Mouse (Mus musculus): ENCODE results near the gene Dlgap4. TPM values are rescaled to one million over a fixed set of nuclear protein-coding genes. Genes with fewer than 3 reads are reported as not detected.

Gene Dlgap4
- polyA plus RNA-seq, 1 experiment: 98.2 TPM

DNA sequence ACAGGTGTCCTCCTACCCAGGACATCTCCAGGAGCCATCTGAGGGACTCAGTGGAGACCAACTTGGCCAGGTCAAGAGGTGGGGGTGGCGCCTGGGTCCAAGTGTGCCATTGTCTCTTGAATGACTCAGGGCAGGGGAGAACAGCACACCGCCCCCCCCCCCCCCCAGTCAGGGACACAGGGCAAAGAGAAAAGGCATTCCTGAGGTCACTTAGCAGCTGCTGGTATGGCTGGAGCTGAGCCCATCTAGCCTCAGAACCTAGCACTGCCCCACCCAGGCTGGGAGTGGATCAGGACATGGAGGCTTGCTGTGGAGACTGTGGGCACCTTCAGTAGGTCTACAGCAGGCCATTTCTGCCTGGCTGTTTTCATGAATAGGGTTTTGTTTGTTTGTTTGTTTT is 9.7 kb downstream of the Dlgap4 start:
- Histone ChIP-seq H3K36me3 (ENCODE audit: control insufficient read depth, insufficient read depth, low read length) (no peaks in the 10 kb centered on the region), H3K4me1 (replicated peaks; ENCODE audit: control insufficient read depth, insufficient read depth, low read length) (no peaks in the 10 kb centered on the region), H3K27me3 (ENCODE audit: control insufficient read depth, insufficient read depth, low read length) (no peaks in the 10 kb centered on the region), H3K4me3 (ENCODE audit: control insufficient read depth, insufficient read depth, low read length) (no peak overlapping the region), H3K27ac (ENCODE audit: control insufficient read depth, insufficient read depth, low read length) (no peak overlapping the region)
- no peak for DNase-seq
- TF ChIP-seq CTCF (IDR thresholded peaks at IDR 0.05; ENCODE audit: borderline replicate concordance, control insufficient read depth, extremely low read depth, insufficient read depth, low read length, poor library complexity) (no peak), POLR2A (IDR thresholded peaks at IDR 0.05; ENCODE audit: control insufficient read depth, extremely low read depth, insufficient read depth, low read length, poor library complexity) (no peak)
- WGBS: 83% methylated on average over 2 of the region's 2 CpGs

GRCm38 (mm10) chr2:156625307-156625706 is 11.8 kb downstream of the Dlgap4 start:
- no peak for DNase-seq
- H3K4me1 ChIP-seq (replicated peaks; ENCODE audit: control insufficient read depth, insufficient read depth, low read length): no peaks in the 10 kb centered on the region
- TF ChIP-seq POLR2A (IDR thresholded peaks at IDR 0.05; ENCODE audit: control insufficient read depth, extremely low read depth, insufficient read depth, low read length, poor library complexity) (no peak), CTCF (IDR thresholded peaks at IDR 0.05; ENCODE audit: borderline replicate concordance, control insufficient read depth, extremely low read depth, insufficient read depth, low read length, poor library complexity) (no peak)
- no peaks in the 10 kb centered on the region for H3K27me3 ChIP-seq (ENCODE audit: control insufficient read depth, insufficient read depth, low read length)
- H3K27ac ChIP-seq (ENCODE audit: control insufficient read depth, insufficient read depth, low read length): no peak overlapping the region
- no peaks in the 10 kb centered on the region for H3K36me3 ChIP-seq (ENCODE audit: control insufficient read depth, insufficient read depth, low read length)
- H3K4me3 ChIP-seq (ENCODE audit: control insufficient read depth, insufficient read depth, low read length): no peak overlapping the region
- WGBS: 92% methylated on average over 18 of the region's 18 CpGs

DNA sequence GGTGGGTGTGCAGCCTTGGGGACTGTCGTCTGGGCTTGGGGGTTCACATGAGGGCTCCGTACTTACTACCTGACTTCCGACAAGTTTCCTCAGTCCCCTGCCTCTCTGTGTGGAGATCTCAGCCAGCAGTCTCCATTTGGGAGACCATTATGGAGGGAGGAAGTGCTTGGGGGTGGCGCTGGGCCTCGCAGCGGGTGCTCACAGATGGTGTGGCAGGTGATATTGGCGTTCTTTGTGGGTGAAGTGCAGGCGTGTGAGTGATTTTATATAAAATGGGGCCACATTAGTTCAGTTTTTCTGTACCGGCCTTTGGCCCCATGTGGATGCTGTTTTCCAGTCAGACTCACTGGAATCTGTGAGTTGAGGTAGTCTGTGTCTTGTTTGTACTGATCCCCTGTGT is 12.6 kb downstream of the Dlgap4 start:
- Histone ChIP-seq H3K36me3 (ENCODE audit: control insufficient read depth, insufficient read depth, low read length) (no peaks in the 10 kb centered on the region), H3K4me1 (replicated peaks; ENCODE audit: control insufficient read depth, insufficient read depth, low read length) (no peaks in the 10 kb centered on the region), H3K27ac (ENCODE audit: control insufficient read depth, insufficient read depth, low read length) (no peak overlapping the region), H3K4me3 (ENCODE audit: control insufficient read depth, insufficient read depth, low read length) (no peak overlapping the region), H3K27me3 (ENCODE audit: control insufficient read depth, insufficient read depth, low read length) (no peaks in the 10 kb centered on the region)
- 81% methylated on average over 9 of the region's 9 CpGs for WGBS
- no peak for DNase-seq
- TF ChIP-seq POLR2A (IDR thresholded peaks at IDR 0.05; ENCODE audit: control insufficient read depth, extremely low read depth, insufficient read depth, low read length, poor library complexity) (no peak), CTCF (IDR thresholded peaks at IDR 0.05; ENCODE audit: borderline replicate concordance, control insufficient read depth, extremely low read depth, insufficient read depth, low read length, poor library complexity) (no peak)

GRCm38 (mm10) chr2:156626544-156626943 is 13.0 kb downstream of the Dlgap4 start:
- no peaks in the 10 kb centered on the region for H3K27me3 ChIP-seq (ENCODE audit: control insufficient read depth, insufficient read depth, low read length)
- H3K36me3 ChIP-seq (ENCODE audit: control insufficient read depth, insufficient read depth, low read length): no peaks in the 10 kb centered on the region
- no peak overlapping the region for H3K4me3 ChIP-seq (ENCODE audit: control insufficient read depth, insufficient read depth, low read length)
- no peak overlapping the region for H3K27ac ChIP-seq (ENCODE audit: control insufficient read depth, insufficient read depth, low read length)
- no peaks in the 10 kb centered on the region for H3K4me1 ChIP-seq (replicated peaks; ENCODE audit: control insufficient read depth, insufficient read depth, low read length)
- no peak for DNase-seq
- TF ChIP-seq POLR2A (IDR thresholded peaks at IDR 0.05; ENCODE audit: control insufficient read depth, extremely low read depth, insufficient read depth, low read length, poor library complexity) (no peak), CTCF (IDR thresholded peaks at IDR 0.05; ENCODE audit: borderline replicate concordance, control insufficient read depth, extremely low read depth, insufficient read depth, low read length, poor library complexity) (no peak)
- WGBS: 89% methylated on average over 8 of the region's 8 CpGs

DNA sequence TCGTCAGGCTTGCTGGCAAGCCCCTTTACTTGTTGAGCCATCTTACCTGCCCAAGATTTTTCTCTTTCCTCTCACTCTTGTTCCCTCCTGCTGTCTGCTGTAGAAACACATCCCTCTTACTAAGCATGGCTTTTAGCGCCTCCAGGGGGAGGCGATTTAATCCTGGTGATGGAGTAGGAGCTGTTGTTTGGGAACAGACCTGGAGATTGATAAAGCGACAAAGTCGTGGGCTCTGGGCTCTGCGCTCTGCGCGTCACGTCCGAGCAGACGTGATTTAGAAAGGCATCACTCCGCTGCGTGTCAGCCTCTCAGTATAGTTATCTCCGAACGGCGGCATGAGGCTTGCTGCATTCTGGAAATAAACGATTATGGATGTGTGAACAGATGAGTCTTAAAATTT is 14.4 kb downstream of the Dlgap4 start:
- H3K36me3 ChIP-seq (ENCODE audit: control insufficient read depth, insufficient read depth, low read length): no peaks in the 10 kb centered on the region
- no peak for TF ChIP-seq CTCF (IDR thresholded peaks at IDR 0.05; ENCODE audit: borderline replicate concordance, control insufficient read depth, extremely low read depth, insufficient read depth, low read length, poor library complexity)
- no peak for TF ChIP-seq POLR2A (IDR thresholded peaks at IDR 0.05; ENCODE audit: control insufficient read depth, extremely low read depth, insufficient read depth, low read length, poor library complexity)
- H3K4me3 ChIP-seq (ENCODE audit: control insufficient read depth, insufficient read depth, low read length): no peak overlapping the region
- no peaks in the 10 kb centered on the region for H3K4me1 ChIP-seq (replicated peaks; ENCODE audit: control insufficient read depth, insufficient read depth, low read length)
- DNase-seq: no peak
- no peak overlapping the region for H3K27ac ChIP-seq (ENCODE audit: control insufficient read depth, insufficient read depth, low read length)
- 84% methylated on average over 17 of the region's 17 CpGs for WGBS
- H3K27me3 ChIP-seq (ENCODE audit: control insufficient read depth, insufficient read depth, low read length): no peaks in the 10 kb centered on the region

DNA sequence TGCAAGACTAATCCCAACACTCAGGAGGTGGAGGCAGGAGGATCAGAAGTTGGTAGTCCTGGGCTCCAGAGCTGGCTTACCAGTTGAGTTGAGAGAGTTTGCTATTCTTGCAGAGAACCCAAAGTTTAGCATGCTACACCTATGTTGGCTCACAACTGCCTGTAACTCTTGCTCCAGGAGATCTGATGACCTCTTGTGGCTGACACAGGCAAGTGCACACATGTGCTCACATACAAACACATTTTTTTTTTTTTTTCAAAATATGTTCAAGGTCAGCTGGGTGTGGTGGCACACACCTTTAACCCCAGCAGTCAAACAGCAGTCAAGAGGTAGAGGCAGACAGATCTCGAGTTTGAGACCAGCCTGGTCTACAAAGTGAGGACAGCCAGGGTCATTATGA is 16.8 kb downstream of the Dlgap4 start:
- Histone ChIP-seq H3K27ac (ENCODE audit: control insufficient read depth, insufficient read depth, low read length) (no peak overlapping the region), H3K4me1 (replicated peaks; ENCODE audit: control insufficient read depth, insufficient read depth, low read length) (no peaks in the 10 kb centered on the region), H3K27me3 (ENCODE audit: control insufficient read depth, insufficient read depth, low read length) (no peaks in the 10 kb centered on the region), H3K36me3 (ENCODE audit: control insufficient read depth, insufficient read depth, low read length) (no peaks in the 10 kb centered on the region), H3K4me3 (ENCODE audit: control insufficient read depth, insufficient read depth, low read length) (no peak overlapping the region)
- 70% methylated on average over 1 of the region's 1 CpGs for WGBS
- no peak for TF ChIP-seq POLR2A (IDR thresholded peaks at IDR 0.05; ENCODE audit: control insufficient read depth, extremely low read depth, insufficient read depth, low read length, poor library complexity)
- TF ChIP-seq CTCF (IDR thresholded peaks at IDR 0.05; ENCODE audit: borderline replicate concordance, control insufficient read depth, extremely low read depth, insufficient read depth, low read length, poor library complexity): no peak
- no peak for DNase-seq

DNA sequence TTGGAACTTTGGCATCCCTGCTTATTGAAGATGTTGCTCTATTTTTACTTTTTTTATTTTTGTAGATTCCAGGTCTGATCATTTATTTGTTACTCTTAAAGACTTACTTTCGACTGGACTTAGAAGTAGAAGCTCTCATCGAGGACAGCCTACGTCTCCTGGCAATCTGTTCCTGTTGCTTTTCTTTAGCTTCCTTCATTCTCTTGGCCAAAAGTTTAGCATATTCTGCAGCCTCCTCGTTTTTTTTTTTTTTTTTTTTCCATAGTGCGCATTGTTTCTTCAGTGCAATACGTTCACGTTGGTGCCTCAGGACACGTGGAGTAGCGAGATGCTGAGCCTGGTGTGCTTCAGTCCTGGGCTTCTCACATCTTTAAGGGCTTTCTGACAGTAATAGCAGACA is 19.2 kb downstream of the Dlgap4 start:
- Histone ChIP-seq H3K36me3 (ENCODE audit: control insufficient read depth, insufficient read depth, low read length) (no peaks in the 10 kb centered on the region), H3K27ac (ENCODE audit: control insufficient read depth, insufficient read depth, low read length) (no peak overlapping the region), H3K27me3 (ENCODE audit: control insufficient read depth, insufficient read depth, low read length) (no peaks in the 10 kb centered on the region), H3K4me1 (replicated peaks; ENCODE audit: control insufficient read depth, insufficient read depth, low read length) (no peaks in the 10 kb centered on the region), H3K4me3 (ENCODE audit: control insufficient read depth, insufficient read depth, low read length) (no peak overlapping the region)
- 86% methylated on average over 9 of the region's 9 CpGs for WGBS
- TF ChIP-seq POLR2A (IDR thresholded peaks at IDR 0.05; ENCODE audit: control insufficient read depth, extremely low read depth, insufficient read depth, low read length, poor library complexity) (no peak), CTCF (IDR thresholded peaks at IDR 0.05; ENCODE audit: borderline replicate concordance, control insufficient read depth, extremely low read depth, insufficient read depth, low read length, poor library complexity) (no peak)
- DNase-seq: no peak

Measured in thymus, adult 2 months (tissue).